Mouse (Mus musculus) layer of hippocampus, adult 9-11 months (tissue): Measurements from ENCODE around the gene Lamtor1.
"Not testable (repeated sequence)": the region's sequence is repeated elsewhere in the genome, so short reads cannot be mapped to it uniquely, and the experiment has no call there.

ENCODE experiments used
- DNase-seq: peaks from one replicate; pipeline ENCODE4 v3.0.0; 2022

Lamtor1 gene

DNA sequence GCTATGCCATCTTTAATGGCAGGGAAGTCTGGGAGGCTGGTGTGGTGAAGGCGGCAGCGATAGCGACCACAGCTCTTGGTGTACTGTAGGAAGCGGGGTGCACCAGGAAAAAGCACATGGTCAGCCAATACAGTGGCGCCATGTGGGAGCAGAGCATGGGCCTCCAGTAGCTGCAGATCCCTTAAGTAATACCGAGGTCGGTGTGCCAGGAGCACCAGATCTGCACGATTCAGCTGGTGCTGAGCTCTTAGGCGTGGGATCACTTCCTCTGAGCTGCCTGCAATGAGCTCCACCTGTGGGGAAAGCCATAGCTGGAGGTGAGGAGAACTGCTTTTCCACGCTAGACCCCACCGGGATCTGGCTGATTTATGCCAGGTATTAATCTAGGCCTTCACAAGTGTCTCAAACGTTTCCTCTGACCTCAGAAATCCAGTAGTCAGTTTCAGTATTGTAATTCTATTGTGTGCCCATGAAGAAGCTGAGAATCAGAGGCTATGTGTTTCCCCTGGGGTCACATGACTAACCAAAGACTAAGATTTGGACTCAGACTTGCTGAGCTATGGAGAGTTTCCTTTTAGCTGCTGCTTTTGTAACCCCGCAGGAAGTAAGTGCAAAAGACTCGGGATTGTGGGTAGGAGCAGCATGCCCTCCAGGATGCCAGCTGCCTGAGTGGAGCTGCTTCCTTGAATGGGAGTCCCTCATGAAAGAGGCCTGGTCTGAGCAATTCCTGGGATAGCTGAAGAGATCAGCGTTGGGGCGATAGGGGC lies 5.2 kb upstream of the Lamtor1 start:
- no peak for DNase-seq

GRCm38 (mm10) chr7:101901969-101902368 lies 3.7 kb upstream of the Lamtor1 start:
- DNase-seq, result no peak

- no peak for DNase-seq
Observed at GRCm38 (mm10) chr7:101902846-101903245, 2.9 kb upstream of the Lamtor1 start.

GRCm38 (mm10) chr7:101906287-101906681 lies 580 bp downstream of the Lamtor1 start, which contains the start of gene Tomt:
Tomt (minus strand) TSS chr7:101906359.
- no peak for DNase-seq

GRCm38 (mm10) chr7:101906696-101907095 lies 992 bp downstream of the Lamtor1 start:
- no peak for DNase-seq

- no peak for DNase-seq
Observed at GRCm38 (mm10) chr7:101908367-101908766, 2.7 kb downstream of the Lamtor1 start.

DNA sequence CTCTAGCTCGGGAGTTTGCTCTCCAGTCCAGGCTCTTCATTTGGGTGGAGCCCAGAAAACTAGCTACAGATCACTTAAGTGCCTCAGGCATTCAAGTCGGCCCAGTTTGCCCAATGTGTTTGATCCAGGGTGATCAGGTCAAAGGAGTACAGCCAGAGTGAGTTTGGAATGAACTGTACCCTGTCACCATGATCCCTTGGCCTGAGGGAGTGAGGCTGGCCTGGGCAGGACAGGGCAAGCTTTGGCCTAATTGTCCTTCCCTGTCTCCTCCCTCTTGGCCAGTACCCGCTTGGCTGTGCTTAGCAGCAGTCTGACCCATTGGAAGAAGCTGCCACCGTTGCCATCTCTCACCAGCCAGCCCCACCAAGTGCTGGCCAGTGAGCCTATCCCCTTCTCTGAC lies 4.4 kb downstream of the Lamtor1 start:
- no peak for DNase-seq

DNA sequence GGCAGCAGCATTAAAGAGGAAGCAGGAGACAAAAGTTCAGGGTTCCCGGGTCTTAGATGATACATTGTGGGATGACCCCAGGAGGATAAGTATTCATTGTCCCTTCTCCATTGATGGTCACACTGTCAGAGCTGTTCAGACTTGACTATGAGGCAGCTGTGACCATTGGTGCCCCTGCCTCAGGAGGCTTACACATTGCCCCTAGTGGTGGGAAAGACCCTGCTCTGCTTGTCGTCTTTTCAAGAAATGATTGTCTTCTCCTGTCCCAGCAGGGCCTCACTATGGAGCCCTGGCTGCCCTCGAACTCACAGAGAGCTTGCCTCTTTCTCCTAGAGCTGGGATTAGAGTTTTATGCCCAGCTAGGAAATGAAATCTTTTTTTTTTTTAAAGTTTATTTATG lies 6.3 kb downstream of the Lamtor1 start:
- DNase-seq, result no peak

- no peak for DNase-seq
Observed at GRCm38 (mm10) chr7:101918071-101918470, 12.4 kb downstream of the Lamtor1 start.

- DNase-seq, result not testable (repeated sequence)
Observed at GRCm38 (mm10) chr7:101925892-101926291, 20.2 kb downstream of the Lamtor1 start.

DNA sequence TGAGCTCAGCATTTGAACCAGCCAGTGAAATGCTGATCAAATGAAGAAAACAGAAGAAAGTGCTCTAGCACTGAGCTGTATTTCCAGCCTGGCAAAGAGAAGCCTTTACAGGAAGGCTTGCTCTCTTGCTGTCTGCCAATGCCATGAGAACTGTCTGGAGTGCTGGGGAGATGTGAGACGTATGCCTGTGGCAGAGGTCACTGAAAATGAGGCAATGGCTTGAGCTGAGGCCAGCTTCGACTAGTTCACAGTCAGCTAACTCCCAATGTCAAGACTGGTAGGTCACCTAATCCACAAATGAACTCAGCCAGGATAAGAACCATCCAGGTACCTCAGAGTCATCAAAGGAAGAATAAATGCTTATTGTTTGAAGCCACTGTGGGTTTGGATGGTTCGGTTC lies 22.4 kb downstream of the Lamtor1 start:
- DNase-seq, result no peak

- DNase-seq, result no peak
Observed at GRCm38 (mm10) chr7:101932551-101932950, 26.8 kb downstream of the Lamtor1 start.

- peak; percentile 12 for DNase-seq
Observed at GRCm38 (mm10) chr7:101933300-101933699, 27.6 kb downstream of the Lamtor1 start.

DNA sequence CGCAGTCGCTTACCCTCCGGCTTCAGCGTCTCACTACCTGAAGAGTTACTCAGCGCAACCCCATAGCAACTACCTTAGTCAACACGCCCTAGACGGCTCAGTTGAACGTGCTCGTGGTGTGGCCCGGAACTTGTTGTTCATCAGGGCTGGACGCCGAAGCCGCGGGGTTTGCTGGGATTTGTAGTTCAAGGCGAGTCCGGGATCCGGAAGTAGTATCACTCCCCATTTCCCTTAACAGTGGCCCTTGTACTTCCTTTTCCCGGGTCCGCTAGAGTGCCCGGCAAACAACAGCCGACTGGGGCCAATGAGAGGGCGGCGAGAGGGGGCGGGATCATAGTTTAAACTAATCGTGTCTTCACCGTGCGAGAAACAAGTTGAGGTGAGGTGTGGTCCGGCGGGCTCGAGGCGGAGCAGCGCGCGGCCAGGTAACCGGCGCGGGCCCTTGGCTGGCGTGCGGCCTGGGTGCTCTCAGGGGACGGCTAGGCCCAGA lies 28.1 kb downstream of the Lamtor1 start, which contains the start of the genes Lrrc51 and Numa1:
Gene Lrrc51 (minus strand): TSS at position 145 of the 490 bp plus-strand sequence.
Gene Numa1 (plus strand): TSS at position 361 of the 490 bp plus-strand sequence.
- peak; percentile 98 for DNase-seq

- DNase-seq, result no peak
Observed at GRCm38 (mm10) chr7:101935957-101936356, 30.3 kb downstream of the Lamtor1 start.

- DNase-seq, result no peak
Observed at GRCm38 (mm10) chr7:101936996-101937395, 31.3 kb downstream of the Lamtor1 start.

GRCm38 (mm10) chr7:101937569-101937968 lies 31.9 kb downstream of the Lamtor1 start:
- DNase-seq, result peak; percentile 49

DNA sequence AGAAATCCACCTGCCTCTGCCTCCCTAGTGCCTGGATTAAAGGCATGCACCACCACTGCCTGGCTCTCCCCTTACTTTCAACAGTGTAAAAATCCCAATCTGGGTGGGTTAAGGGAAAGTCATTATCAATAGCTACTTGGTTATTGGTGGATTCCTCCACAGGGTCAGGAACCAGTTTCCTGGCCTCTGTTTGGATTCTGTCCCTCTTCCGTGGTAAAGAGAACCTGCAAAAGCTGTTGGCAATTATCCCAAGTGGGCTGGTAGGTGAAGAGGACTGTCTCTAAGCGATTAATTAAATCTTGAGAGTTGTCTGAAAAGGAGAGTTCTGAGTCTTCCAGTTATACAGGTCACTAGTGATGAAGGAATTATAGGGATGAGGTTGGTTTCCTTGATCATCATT lies 32.6 kb downstream of the Lamtor1 start:
- DNase-seq, result no peak

- no peak for DNase-seq
Observed at GRCm38 (mm10) chr7:101939758-101940157, 34.1 kb downstream of the Lamtor1 start.

GRCm38 (mm10) chr7:101949008-101949407 lies 43.3 kb downstream of the Lamtor1 start:
- not testable (repeated sequence) for DNase-seq

DNA sequence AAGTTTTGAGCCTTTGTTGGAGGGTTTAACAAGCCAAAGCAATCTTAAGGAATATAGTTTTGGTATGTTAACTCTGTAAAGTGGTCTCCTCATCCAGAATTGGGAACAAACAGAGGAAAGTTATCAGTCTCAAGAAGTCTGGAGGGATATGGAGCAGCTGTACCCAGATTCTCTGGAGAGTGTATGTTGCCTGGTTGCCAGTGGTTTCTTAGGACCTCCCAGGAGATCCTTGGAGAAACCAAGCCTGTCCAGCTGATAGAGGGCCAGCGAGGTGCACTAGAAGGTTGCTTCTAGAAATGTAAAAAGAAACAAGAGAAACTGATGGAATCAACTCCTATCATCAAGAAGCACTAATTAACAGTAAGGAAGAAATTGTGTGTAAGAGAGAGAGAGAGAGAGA lies 45.9 kb downstream of the Lamtor1 start:
- no peak for DNase-seq

GRCm38 (mm10) chr7:101952098-101952497 lies 46.4 kb downstream of the Lamtor1 start:
- DNase-seq, result no peak

DNA sequence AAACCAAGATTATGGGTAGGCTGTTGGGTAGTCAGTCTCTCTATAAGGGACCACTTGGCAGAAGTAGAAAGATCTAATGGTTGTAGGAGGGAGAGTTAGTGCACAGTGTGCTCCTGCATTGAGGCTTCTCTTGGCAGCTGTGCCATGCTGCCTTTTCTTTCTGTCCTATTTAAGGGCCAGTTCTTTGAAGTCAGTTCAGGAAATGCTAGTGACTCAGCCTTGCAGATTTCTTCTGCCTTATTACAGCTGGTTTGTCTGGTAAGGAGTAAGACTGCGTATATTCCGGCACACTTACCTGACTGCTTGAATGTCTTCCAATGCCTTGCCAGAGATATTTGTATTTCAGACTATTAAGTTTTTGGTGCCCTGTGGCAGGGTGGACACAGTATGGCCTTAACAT lies 48.5 kb downstream of the Lamtor1 start:
- DNase-seq, result no peak

DNA sequence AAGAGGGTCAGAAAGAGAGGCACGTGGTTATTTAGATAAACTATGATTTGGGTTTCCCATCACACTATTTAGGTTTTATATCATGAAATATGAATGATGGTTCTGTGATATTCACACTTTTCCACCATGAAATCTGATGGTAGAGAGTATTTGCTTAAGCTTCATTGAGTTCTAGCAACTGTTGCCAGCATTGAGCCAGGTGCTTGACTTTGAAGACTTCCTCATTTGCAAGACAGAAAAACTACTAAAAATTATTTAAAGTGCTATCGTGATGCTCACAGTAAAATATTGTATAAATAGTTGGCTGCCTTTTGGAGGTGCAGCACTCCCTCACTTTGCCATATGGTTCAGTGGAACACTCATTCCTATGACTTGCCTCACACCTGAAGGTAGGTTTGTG lies 49.6 kb downstream of the Lamtor1 start:
- DNase-seq, result no peak

DNA sequence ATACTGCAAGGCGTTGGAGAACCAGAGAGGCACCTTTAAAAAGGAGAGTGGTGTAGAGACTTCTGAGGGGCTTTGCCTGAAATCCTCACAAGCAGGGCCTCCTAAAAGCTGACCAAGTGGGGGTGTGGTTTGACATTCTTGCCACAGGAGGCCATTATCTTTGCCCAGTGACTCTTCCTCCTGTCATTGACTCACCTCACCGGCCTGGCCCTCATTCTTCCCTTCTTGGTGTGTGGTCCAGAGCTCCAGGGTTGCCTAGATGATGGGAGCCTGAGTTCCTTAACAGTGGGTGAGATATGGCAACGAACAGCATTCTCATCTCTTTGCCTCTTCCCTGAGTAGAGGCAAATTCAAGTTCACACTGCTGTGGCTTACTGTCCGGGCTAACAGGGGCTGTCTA lies 50.2 kb downstream of the Lamtor1 start:
- no peak for DNase-seq
